Mouse (Mus musculus) megakaryocyte, embryonic 14.5 days (primary cell): ENCODE measurements around the gene Zdhhc1.

Experiments used
- FLI1 ChIP-seq: IDR thresholded peaks from 2 replicates; pipeline ENCODE4 v1.6.1; 2012; ENCODE audit warnings: low read length, inconsistent platforms, mixed read lengths
- GATA1 ChIP-seq: IDR thresholded peaks from 3 replicates; pipeline ENCODE4 v1.6.1; 2012; ENCODE audit warnings: mixed read lengths, low read length, inconsistent platforms, borderline replicate concordance

DNA sequence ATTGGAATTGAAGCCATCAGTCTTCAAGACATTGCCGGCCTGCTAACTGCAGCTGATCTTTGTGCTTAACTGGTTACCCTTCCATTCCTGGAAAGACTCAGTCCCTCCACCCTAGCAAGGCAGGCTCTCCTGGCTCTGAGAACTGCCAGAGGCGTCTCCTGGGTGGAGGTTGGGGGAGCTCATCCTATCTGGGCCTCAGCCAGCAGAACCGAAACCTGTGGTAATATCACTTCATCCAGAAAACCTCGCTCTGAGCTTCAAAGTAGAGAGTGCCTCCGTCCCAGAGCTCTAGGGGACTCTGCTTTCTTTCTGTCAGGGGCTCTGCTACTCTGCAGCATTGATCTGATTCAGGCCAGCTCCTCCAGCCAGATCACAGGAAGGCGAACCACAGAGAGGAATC lies 10.3 kb upstream of the Zdhhc1 start:
- TF ChIP-seq FLI1 (no peak), GATA1 (no peak)
